Mouse (Mus musculus) forebrain, embryonic 14.5 days (tissue): Measurements from ENCODE around the gene Med22. TPM values are rescaled to one million over a fixed set of nuclear protein-coding genes. Genes with fewer than 3 reads are reported as not detected.
A peak's percentile ranks its signal among the peaks of the same experiment; 100 is the strongest.
"Not testable (repeated sequence)": the region's sequence is repeated elsewhere in the genome, so short reads cannot be mapped to it uniquely, and the experiment has no call there.

ENCODE experiments used
- ATAC-seq: fragments of 200-750 bp; cut with Nextera tagmentation; 2 replicates; pipeline ENCODE4 v1.8.0; 2017; ENCODE audit warnings: mild to moderate bottlenecking, moderate library complexity
- DNase-seq: peaks from one replicate; pipeline ENCODE4 v3.0.0-alpha.2; 2015; ENCODE audit warnings: low spot score
- H3K27ac ChIP-seq: fragments of 300-500 bp; sonication (generic); 2 replicates; pipeline ENCODE4 v1.5.1; 2014; ENCODE audit warnings: low read depth, mild to moderate bottlenecking, control low read depth, low read length, moderate library complexity
- H3K27me3 ChIP-seq: fragments of 300-500 bp; sonication (generic); replicated peaks from 2 replicates; pipeline ENCODE4 v1.6.1; 2014; ENCODE audit warnings: low read length, control low read depth, mixed read lengths; ENCODE audit not compliant: control insufficient read depth, insufficient read depth
- H3K36me3 ChIP-seq: fragments of 300-500 bp; sonication (generic); 2 replicates; pipeline ENCODE4 v1.6.1; 2014; ENCODE audit warnings: low read length, control low read depth; ENCODE audit not compliant: control insufficient read depth, insufficient read depth
- H3K4me1 ChIP-seq: fragments of 300-500 bp; sonication (generic); 2 replicates; pipeline ENCODE4 v1.6.1; 2014; ENCODE audit warnings: antibody characterized with exemption, low read length, control low read depth; ENCODE audit not compliant: control insufficient read depth, insufficient read depth
- H3K4me2 ChIP-seq: fragments of 300-500 bp; sonication (generic); 2 replicates; pipeline ENCODE4 v1.6.1; 2014; ENCODE audit warnings: mild to moderate bottlenecking, control low read depth, low read length
- H3K4me3 ChIP-seq: fragments of 300-500 bp; sonication (generic); 2 replicates; pipeline ENCODE4 v1.5.1; 2014; ENCODE audit warnings: low read depth, low read length, control low read depth
- H3K9ac ChIP-seq: fragments of 300-500 bp; sonication (generic); 2 replicates; pipeline ENCODE4 v1.6.1; 2014; ENCODE audit warnings: mild to moderate bottlenecking, low read length, control low read depth, moderate library complexity
- H3K9me3 ChIP-seq: fragments of 300-500 bp; sonication (generic); replicated peaks from 2 replicates; pipeline ENCODE4 v1.6.1; 2016; ENCODE audit warnings: low read length, control low read depth, mixed read lengths; ENCODE audit not compliant: control insufficient read depth
- WGBS: fragments of 180-500 bp; shearing (Covaris S2); extraction: QIAGEN DNeasy Blood & Tissue Kit; methylation state at CpG from one replicate; pipeline ENCODE4 v1.1.7; 2014; 5-methylcytosine and 5-hydroxymethylcytosine counted together
- polyA plus RNA-seq: library from polyadenylated mRNA; unstranded; fragments of >200 nt; fragmentation: Nextera tagmentation; extraction: Ambion mirVana; gene quantifications from 2 replicates; pipeline ENCODE4 v1.2.1, GENCODE M21; 2014

Med22 gene
- polyA plus RNA-seq, 1 experiment from 2014 or later: 159 TPM

GRCm38 (mm10) chr2:26901834-26902400 lies 8.6 kb downstream of the Med22 start:
- ATAC-seq (no peak), DNase-seq (no peak)
- peak overlapping the region; percentile 80 for H3K4me3 ChIP-seq
- H3K9me3 ChIP-seq: no peaks in the 10 kb centered on the region
- no peaks in the 10 kb centered on the region for H3K27me3 ChIP-seq
- H3K4me2 ChIP-seq: peak overlapping the region; percentile 84
- no peak overlapping the region for H3K27ac ChIP-seq
- 10% methylated on average over 7 of the region's 7 CpGs for WGBS
- H3K36me3 ChIP-seq: peaks cover 58% of the 10 kb centered on the region
- peak overlapping the region; percentile 82 for H3K9ac ChIP-seq
- H3K4me1 ChIP-seq: peaks cover 14% of the 10 kb centered on the region

DNA sequence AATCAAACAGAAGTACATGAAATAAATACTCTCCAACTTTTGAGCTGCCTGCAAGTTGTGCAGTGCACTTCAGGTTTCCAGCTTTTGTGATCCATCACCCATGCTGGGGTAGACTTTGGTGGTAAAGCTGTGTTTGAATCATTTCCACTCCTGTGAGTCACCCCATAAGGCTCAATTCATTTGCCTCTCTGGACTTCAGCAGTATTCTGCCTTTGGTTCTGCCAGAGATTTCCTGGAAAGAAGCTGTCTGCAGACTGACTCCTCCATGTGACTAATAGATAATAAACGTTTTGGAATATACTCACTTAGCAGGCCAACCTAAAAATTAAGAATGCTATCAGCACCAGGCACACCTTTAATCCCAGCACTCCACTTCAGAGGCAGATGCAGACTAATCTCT lies 9.7 kb downstream of the Med22 start:
- Histone ChIP-seq H3K4me3 (no peak overlapping the region), H3K27me3 (no peaks in the 10 kb centered on the region), H3K36me3 (peaks cover 57% of the 10 kb centered on the region), H3K27ac (no peak overlapping the region), H3K4me1 (peaks cover 14% of the 10 kb centered on the region), H3K9ac (no peak overlapping the region), H3K9me3 (no peaks in the 10 kb centered on the region), H3K4me2 (no peak overlapping the region)
- ATAC-seq (no peak), DNase-seq (no peak)
- WGBS: 78% methylated on average over 1 of the region's 1 CpGs

DNA sequence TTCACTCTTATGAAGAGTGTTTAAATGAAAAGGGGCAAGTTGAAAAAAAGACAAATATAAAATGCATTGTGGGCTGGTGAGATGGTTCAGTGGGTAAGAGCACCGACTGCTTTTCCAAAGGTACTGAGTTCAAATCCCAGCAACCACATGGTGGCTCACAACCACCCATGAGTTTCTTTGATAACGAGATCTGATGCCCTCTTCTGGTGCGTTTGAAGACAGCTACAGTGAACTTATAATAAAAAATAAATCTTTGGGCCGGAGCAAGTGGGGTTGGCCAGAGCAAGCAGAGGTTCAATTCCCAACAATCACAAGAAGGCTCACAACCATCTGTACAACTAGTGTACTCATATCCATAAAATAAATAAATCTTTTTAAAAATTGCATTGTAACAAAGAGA lies 14.6 kb downstream of the Med22 start:
- DNase-seq (no peak), ATAC-seq (no peak)
- Histone ChIP-seq H3K4me2 (no peak overlapping the region), H3K27ac (no peak overlapping the region), H3K9me3 (no peaks in the 10 kb centered on the region), H3K36me3 (peaks cover 83% of the 10 kb centered on the region), H3K4me3 (no peak overlapping the region), H3K9ac (no peak overlapping the region), H3K4me1 (no peaks in the 10 kb centered on the region), H3K27me3 (no peaks in the 10 kb centered on the region)
- WGBS: 88% methylated on average over 4 of the region's 4 CpGs

GRCm38 (mm10) chr2:26886170-26886569 lies 24.3 kb downstream of the Med22 start:
- ATAC-seq, H3K4me2 ChIP-seq: not testable (repeated sequence)
- WGBS: 49% methylated on average over 4 of the region's 4 CpGs

DNA sequence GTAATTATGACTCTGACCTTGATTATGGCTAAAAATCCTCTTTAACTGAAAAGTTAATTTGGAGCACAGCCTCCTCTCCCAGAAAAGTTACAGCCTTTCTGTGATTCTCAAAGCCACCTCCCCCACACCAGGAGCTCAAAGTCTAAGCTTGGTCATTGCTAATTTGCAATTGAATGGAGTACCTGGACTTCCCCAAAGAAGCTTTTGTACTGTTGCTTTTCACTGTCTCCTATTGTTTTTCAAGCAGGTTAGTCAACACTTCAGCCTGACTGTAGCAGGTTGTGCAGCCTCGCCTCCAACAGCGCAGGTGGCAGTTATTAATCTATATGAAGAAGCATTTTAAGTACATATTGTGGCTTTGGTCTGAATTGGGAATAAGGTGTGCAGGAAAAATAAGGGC lies 24.9 kb downstream of the Med22 start:
- not testable (repeated sequence) for DNase-seq, H3K27me3 ChIP-seq, H3K4me3 ChIP-seq, H3K4me2 ChIP-seq, H3K9ac ChIP-seq, H3K4me1 ChIP-seq, H3K27ac ChIP-seq, H3K9me3 ChIP-seq, ATAC-seq
- WGBS: 76% methylated on average over 2 of the region's 2 CpGs
- peaks cover 18% of the 10 kb centered on the region for H3K36me3 ChIP-seq

More at GRCm38 (mm10) chr2:26886170-26886569, 24.3 kb downstream of the Med22 start:
- not testable (repeated sequence) for H3K4me1 ChIP-seq, H3K4me3 ChIP-seq, H3K27me3 ChIP-seq, DNase-seq, H3K9ac ChIP-seq, H3K27ac ChIP-seq, H3K9me3 ChIP-seq
- H3K36me3 ChIP-seq: peaks cover 24% of the 10 kb centered on the region

GRCm38 (mm10) chr2:26878571-26878970 lies 31.9 kb downstream of the Med22 start:
- Histone ChIP-seq H3K27ac (no peak overlapping the region), H3K4me2 (no peak overlapping the region), H3K9me3 (no peaks in the 10 kb centered on the region), H3K9ac (no peak overlapping the region), H3K27me3 (no peaks in the 10 kb centered on the region), H3K36me3 (no peaks in the 10 kb centered on the region), H3K4me1 (no peaks in the 10 kb centered on the region), H3K4me3 (no peak overlapping the region)
- no peak for DNase-seq
- ATAC-seq: no peak

DNA sequence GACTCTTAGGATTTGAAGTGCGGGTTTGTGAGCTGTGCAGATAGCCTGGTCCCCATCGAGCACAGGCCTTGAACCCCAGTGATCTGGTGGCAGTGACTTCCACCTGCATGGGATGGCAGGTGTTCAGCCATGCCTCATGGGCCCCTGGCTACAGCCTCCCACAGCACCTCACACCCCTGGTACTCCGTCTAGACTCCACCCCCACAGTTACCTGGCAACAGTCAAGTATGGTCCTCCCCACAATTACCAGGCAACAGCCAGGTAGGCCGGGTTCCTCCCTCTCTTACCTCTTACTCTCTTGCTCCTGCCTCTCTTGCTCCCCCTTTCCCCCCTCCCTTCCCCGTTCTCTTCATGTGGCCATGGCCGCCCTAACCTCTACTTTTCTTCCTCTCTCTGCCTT lies 39.8 kb downstream of the Med22 start:
- H3K9me3 ChIP-seq: no peaks in the 10 kb centered on the region
- H3K4me1 ChIP-seq: no peaks in the 10 kb centered on the region
- DNase-seq: no peak
- H3K9ac ChIP-seq: no peak overlapping the region
- H3K36me3 ChIP-seq: no peaks in the 10 kb centered on the region
- 75% methylated on average over 6 of the region's 6 CpGs for WGBS
- no peak for ATAC-seq
- no peaks in the 10 kb centered on the region for H3K27me3 ChIP-seq
- H3K4me3 ChIP-seq: no peak overlapping the region
- H3K4me2 ChIP-seq: no peak overlapping the region
- no peak overlapping the region for H3K27ac ChIP-seq

DNA sequence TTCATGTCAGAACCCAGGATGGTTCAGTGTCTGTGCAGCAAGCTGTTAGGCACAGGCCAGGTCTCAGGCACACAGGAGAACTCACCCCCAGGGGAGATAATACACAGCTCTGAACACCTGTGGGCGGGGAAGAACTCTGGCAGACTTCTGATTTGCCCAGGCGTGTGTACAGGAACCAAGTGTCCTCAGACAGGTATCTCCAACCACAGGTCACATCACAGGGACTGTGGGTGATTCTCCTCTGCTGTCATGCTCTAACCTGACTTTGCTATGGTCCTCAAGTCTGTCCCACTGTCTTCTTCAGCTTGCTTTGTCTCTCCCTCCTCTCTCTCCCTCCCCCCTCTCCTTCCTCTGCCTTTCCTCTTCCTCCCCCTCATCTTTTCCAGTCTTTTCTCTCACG lies 45.6 kb downstream of the Med22 start, which contains the start of gene Abo:
Abo (minus strand) TSS at position 101 of the 400 bp plus-strand sequence.
- no peak within 1 kb of the TSS for H3K27ac ChIP-seq
- no peak within 1 kb of the TSS for H3K9ac ChIP-seq
- WGBS: 69% methylated on average over 3 of the region's 3 CpGs
- no peaks in the 10 kb centered on the region for H3K36me3 ChIP-seq
- H3K4me2 ChIP-seq: no peak within 1 kb of the TSS
- H3K27me3 ChIP-seq: no peaks in the 10 kb centered on the region
- DNase-seq (no peak), ATAC-seq (no peak)
- H3K9me3 ChIP-seq: no peaks in the 10 kb centered on the region
- no peak within 1 kb of the TSS for H3K4me3 ChIP-seq
- no peaks in the 10 kb centered on the region for H3K4me1 ChIP-seq

DNA sequence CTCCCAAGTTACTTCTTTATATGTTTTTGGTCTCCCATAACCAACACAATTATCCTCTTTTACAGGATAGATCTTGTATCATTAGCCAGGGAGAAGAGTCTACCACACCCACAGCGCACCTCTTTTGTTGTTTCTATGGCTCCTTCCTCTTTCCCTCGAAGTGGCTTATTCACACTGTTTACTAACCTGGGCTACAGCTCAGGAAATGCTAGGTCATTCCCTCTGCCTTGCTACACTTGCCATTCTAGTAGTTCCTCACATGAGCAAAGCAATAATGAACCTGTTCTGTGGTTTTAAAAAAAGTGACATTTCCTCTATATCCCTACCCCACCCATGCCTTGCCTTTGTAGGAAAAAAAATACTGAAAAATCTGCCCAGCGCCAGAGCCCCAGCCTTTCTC lies 47.6 kb downstream of the Med22 start:
- H3K4me2 ChIP-seq: no peak overlapping the region
- H3K36me3 ChIP-seq: no peaks in the 10 kb centered on the region
- no peaks in the 10 kb centered on the region for H3K27me3 ChIP-seq
- no peak overlapping the region for H3K9ac ChIP-seq
- WGBS: 80% methylated on average over 3 of the region's 3 CpGs
- DNase-seq (no peak), ATAC-seq (no peak)
- no peaks in the 10 kb centered on the region for H3K9me3 ChIP-seq
- H3K27ac ChIP-seq: no peak overlapping the region
- no peak overlapping the region for H3K4me3 ChIP-seq
- H3K4me1 ChIP-seq: no peaks in the 10 kb centered on the region
